Mouse (Mus musculus) lung, postnatal 0 days (tissue): Measurements from ENCODE around the gene Cdc26.

Experiments
- CTCF ChIP-seq: IDR thresholded peaks from 2 replicates; pipeline ENCODE4 v1.5.1; 2016; ENCODE audit warnings: antibody characterized with exemption, mild to moderate bottlenecking
- EP300 ChIP-seq: IDR thresholded peaks from 2 replicates; pipeline ENCODE4 v1.6.1; 2016; ENCODE audit warnings: antibody characterized with exemption, mild to moderate bottlenecking, control low read depth

DNA sequence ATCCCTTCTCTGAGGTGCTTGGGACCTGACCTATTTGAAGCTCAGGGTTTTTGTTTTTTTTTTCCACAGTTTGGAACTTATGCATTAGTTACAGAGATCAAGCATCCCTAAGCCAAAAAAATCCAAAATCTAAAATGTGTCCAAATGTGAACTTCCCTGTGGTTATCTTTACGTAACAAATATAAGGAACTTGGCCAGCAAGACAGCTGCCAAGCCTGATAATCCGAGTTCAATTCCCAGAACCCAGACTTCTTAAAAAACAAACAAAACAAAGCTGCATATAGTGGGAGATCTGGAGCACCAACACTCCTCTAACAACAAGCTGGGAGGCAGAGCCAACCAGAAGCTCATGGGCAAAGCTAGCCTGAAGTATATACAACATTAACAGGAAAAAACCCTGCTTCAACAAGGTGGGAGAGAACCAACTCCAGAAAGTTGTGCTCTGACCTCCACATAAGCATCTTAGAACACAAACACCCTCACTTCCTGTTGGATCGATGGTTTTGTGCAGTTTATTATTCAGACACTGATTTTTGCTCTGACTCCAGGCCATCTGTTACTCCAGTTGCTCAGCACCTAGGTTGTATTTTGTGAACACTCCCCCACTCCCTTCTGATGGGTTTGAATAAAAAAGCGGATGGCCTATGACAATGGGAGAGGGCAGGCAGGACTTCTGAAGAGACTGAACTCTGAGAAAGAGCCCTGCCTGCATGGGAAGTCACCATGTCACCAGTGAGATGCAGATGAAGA is 10.7 kb downstream of the Cdc26 start:
- TF ChIP-seq CTCF (no peak), EP300 (no peak)
